ENCODE assay signal across 11 mouse cellular contexts in genomic region chr12:71626801-71627200, GRCm38 (mm10).
A peak's percentile ranks its signal among the peaks of the same experiment; 100 is the strongest.
DNase-seq lines count a peak whose midpoint lies in the region; ATAC-seq and TF ChIP-seq lines count a peak whose summit lies in the region.
"Had no signal": no experiment of that assay in that cellular context is flagged by ENCODE, and none has a peak within 500 bp of the region (broad histone marks: within the 10 kb centered on the region; RNA-seq: fewer than 3 reads in every experiment).

No protein-coding gene starts in this region.

- TF ChIP-seq POLR2A in limb, embryonic 14.5 days (IDR thresholded peaks at IDR 0.05; ENCODE audit: borderline replicate concordance, extremely low read depth, insufficient read depth, insufficient read length): no peak

- no peaks in the 10 kb centered on the region for H3K9me3 ChIP-seq in intestine, embryonic 14.5 days (ENCODE audit: control insufficient read depth, low read length)
- H3K9me3 ChIP-seq in intestine, postnatal 0 days (ENCODE audit: control insufficient read depth): no peaks in the 10 kb centered on the region
- H3K9me3 ChIP-seq in heart, embryonic 15.5 days (replicated peaks): no peaks in the 10 kb centered on the region
- H3K9me3 ChIP-seq in limb, embryonic 14.5 days (ENCODE audit: control insufficient read depth, low read length): no peaks in the 10 kb centered on the region
- H3K9me3 ChIP-seq: embryonic facial prominence, embryonic 15.5 days; neural tube, embryonic 12.5 days had no signal

- peak overlapping the region; percentile 81 for H3K27ac ChIP-seq in intestine, embryonic 14.5 days (ENCODE audit: low read depth)
- H3K27ac ChIP-seq in intestine, postnatal 0 days (ENCODE audit: low read depth, low read length): no peak overlapping the region
- peak overlapping the region; percentile 31 for H3K27ac ChIP-seq in heart, embryonic 15.5 days
- H3K27ac ChIP-seq in limb, embryonic 14.5 days (replicated peaks; ENCODE audit: low read depth, low read length): no peak overlapping the region
- H3K27ac ChIP-seq: embryonic facial prominence, embryonic 15.5 days; neural tube, embryonic 12.5 days had no signal

- no peaks in the 10 kb centered on the region for H3K36me3 ChIP-seq in intestine, embryonic 14.5 days (ENCODE audit: control insufficient read depth, insufficient read depth, low read length)
- no peaks in the 10 kb centered on the region for H3K36me3 ChIP-seq in intestine, postnatal 0 days (ENCODE audit: control insufficient read depth, insufficient read depth)
- H3K36me3 ChIP-seq in heart, embryonic 15.5 days: no peaks in the 10 kb centered on the region
- H3K36me3 ChIP-seq in limb, embryonic 14.5 days (ENCODE audit: control insufficient read depth, insufficient read depth, low read length): no peaks in the 10 kb centered on the region
- H3K36me3 ChIP-seq: embryonic facial prominence, embryonic 15.5 days; neural tube, embryonic 12.5 days had no signal

- peak; percentile 92 for ATAC-seq in intestine, embryonic 14.5 days (replicated peaks; ENCODE audit: low FRiP score, low TSS enrichment, low read depth)
- ATAC-seq in intestine, postnatal 0 days: no peak
- peak; percentile 93 for ATAC-seq in common myeloid progenitor, adult 5-6 weeks (replicated peaks; ENCODE audit: low read depth, poor library complexity, severe bottlenecking)
- ATAC-seq in heart, embryonic 15.5 days (replicated peaks; ENCODE audit: insufficient number of reproducible peaks, insufficient read depth, low FRiP score, low read depth): peak; percentile 73
- peak; percentile 41; the same call in 1 of the 2 replicates for ATAC-seq in limb, embryonic 14.5 days (ENCODE audit: low FRiP score, low read depth)

- 22% methylated on average over 4 of the region's 4 CpGs for WGBS in intestine, embryonic 14.5 days
- 55% methylated on average over 4 of the region's 4 CpGs for WGBS in intestine, postnatal 0 days
- WGBS in heart, embryonic 15.5 days: 42% methylated on average over 4 of the region's 4 CpGs
- WGBS in limb, embryonic 14.5 days: 56% methylated on average over 4 of the region's 4 CpGs

- no peak overlapping the region for H3K4me3 ChIP-seq in intestine, embryonic 14.5 days (ENCODE audit: low read depth, low read length)
- H3K4me3 ChIP-seq in intestine, postnatal 0 days (ENCODE audit: low read depth, low read length): no peak overlapping the region
- no peak overlapping the region for H3K4me3 ChIP-seq in heart, embryonic 15.5 days
- H3K4me3 ChIP-seq in limb, embryonic 14.5 days (replicated peaks; ENCODE audit: low read length): no peak overlapping the region
- H3K4me3 ChIP-seq: embryonic facial prominence, embryonic 15.5 days; neural tube, embryonic 12.5 days had no signal

- peaks cover 20% of the 10 kb centered on the region for H3K4me1 ChIP-seq in intestine, embryonic 14.5 days (replicated peaks; ENCODE audit: control insufficient read depth, insufficient read depth, low read length)
- no peaks in the 10 kb centered on the region; the same call in 1 of the 2 replicates for H3K4me1 ChIP-seq in intestine, postnatal 0 days (replicated peaks; ENCODE audit: control insufficient read depth, insufficient read depth, low read length)
- H3K4me1 ChIP-seq in heart, embryonic 15.5 days (replicated peaks): peaks cover 32% of the 10 kb centered on the region
- peaks cover 13% of the 10 kb centered on the region for H3K4me1 ChIP-seq in limb, embryonic 14.5 days (ENCODE audit: control insufficient read depth, insufficient read depth, low read length)

- no peaks in the 10 kb centered on the region for H3K27me3 ChIP-seq in intestine, embryonic 14.5 days (replicated peaks; ENCODE audit: control insufficient read depth, insufficient read depth, low read length)
- no peaks in the 10 kb centered on the region for H3K27me3 ChIP-seq in intestine, postnatal 0 days (replicated peaks; ENCODE audit: control insufficient read depth, insufficient read depth, low read length)
- H3K27me3 ChIP-seq in heart, embryonic 15.5 days: no peaks in the 10 kb centered on the region
- no peaks in the 10 kb centered on the region for H3K27me3 ChIP-seq in limb, embryonic 14.5 days (ENCODE audit: control insufficient read depth, insufficient read depth, low read length)
- H3K27me3 ChIP-seq: embryonic facial prominence, embryonic 15.5 days; neural tube, embryonic 12.5 days had no signal

- DNase-seq in intestine, embryonic 14.5 days (ENCODE audit: low spot score): peak; percentile 72
- peak; percentile 37 for DNase-seq in limb, embryonic 14.5 days (ENCODE audit: low spot score)
- DNase-seq in cerebellum, postnatal 25 days: no peak
- DNase-seq in right cerebral cortex, postnatal 10 days (ENCODE audit: low spot score in 2 of 2): no peak
- DNase-seq in cerebellum, adult 9-10 months: no peak
- DNase-seq: B cell, adult 2 months had no signal

- H3K4me2 ChIP-seq in intestine, embryonic 14.5 days (ENCODE audit: low read length): no peak overlapping the region
- H3K4me2 ChIP-seq in intestine, postnatal 0 days (replicated peaks; ENCODE audit: low read depth): no peak overlapping the region
- no peak overlapping the region for H3K4me2 ChIP-seq in heart, embryonic 15.5 days
- no peak overlapping the region for H3K4me2 ChIP-seq in limb, embryonic 14.5 days (replicated peaks; ENCODE audit: low read depth, low read length, severe bottlenecking)
- H3K4me2 ChIP-seq: embryonic facial prominence, embryonic 15.5 days; neural tube, embryonic 12.5 days had no signal

- no peak for TF ChIP-seq CTCF in intestine, postnatal 0 days (IDR thresholded peaks at IDR 0.05; ENCODE audit: low read depth)

- no peak overlapping the region for H3K9ac ChIP-seq in intestine, embryonic 14.5 days (ENCODE audit: low read length)
- no peak overlapping the region for H3K9ac ChIP-seq in intestine, postnatal 0 days (ENCODE audit: low read depth, low read length)
- no peak overlapping the region for H3K9ac ChIP-seq in heart, embryonic 15.5 days
- H3K9ac ChIP-seq in limb, embryonic 14.5 days (ENCODE audit: low read depth, low read length, severe bottlenecking): no peak overlapping the region
- H3K9ac ChIP-seq: embryonic facial prominence, embryonic 15.5 days; neural tube, embryonic 12.5 days had no signal

Comparison
In these comparisons a context has a peak if more than half of its experiments do, and no peak if none do; other contexts are left out.
1. H3K27ac ChIP-seq: peak in intestine, embryonic 14.5 days (single experiment) and heart, embryonic 15.5 days (single experiment); none in intestine, postnatal 0 days (single experiment) and limb, embryonic 14.5 days (single experiment).
2. DNase-seq: peak in intestine, embryonic 14.5 days (single experiment) and limb, embryonic 14.5 days (single experiment); none in cerebellum, postnatal 25 days (0 of 2), right cerebral cortex, postnatal 10 days (0 of 2) and cerebellum, adult 9-10 months (single experiment).